Mouse (Mus musculus) heart, embryonic 11.5 days (tissue): ENCODE data around the gene Gm3233. TPM values are rescaled to one million over a fixed set of nuclear protein-coding genes. Genes with fewer than 3 reads are reported as not detected.
"Not testable (repeated sequence)": the region's sequence is repeated elsewhere in the genome, so short reads cannot be mapped to it uniquely, and the experiment has no call there.

Experiments used
- ATAC-seq: fragments of 200-750 bp; cut with Nextera tagmentation; replicated peaks from 2 replicates; pipeline ENCODE4 v1.8.0; 2017; ENCODE audit warnings: moderate library complexity; ENCODE audit not compliant: insufficient number of reproducible peaks, low FRiP score, low TSS enrichment
- H3K27ac ChIP-seq: fragments of 300-500 bp; sonication (generic); 2 replicates; pipeline ENCODE4 v1.5.1; 2014; ENCODE audit warnings: mild to moderate bottlenecking, low read depth, low read length
- H3K27me3 ChIP-seq: fragments of 300-500 bp; sonication (generic); 2 replicates; pipeline ENCODE4 v1.6.1; 2014; ENCODE audit warnings: mild to moderate bottlenecking, low read length, mixed read lengths; ENCODE audit not compliant: control insufficient read depth, insufficient read depth
- H3K36me3 ChIP-seq: fragments of 300-500 bp; sonication (generic); 2 replicates; pipeline ENCODE4 v1.6.1; 2014; ENCODE audit warnings: mild to moderate bottlenecking, low read length, moderate library complexity, mixed read lengths; ENCODE audit not compliant: control insufficient read depth, insufficient read depth
- H3K4me1 ChIP-seq: fragments of 300-500 bp; sonication (generic); 2 replicates; pipeline ENCODE4 v1.6.1; 2014; ENCODE audit warnings: low read length; ENCODE audit not compliant: control insufficient read depth, insufficient read depth
- H3K4me2 ChIP-seq: fragments of 300-500 bp; sonication (generic); 2 replicates; pipeline ENCODE4 v1.6.1; 2014; ENCODE audit warnings: mild to moderate bottlenecking, moderate library complexity
- H3K4me3 ChIP-seq: fragments of 300-500 bp; sonication (generic); 2 replicates; pipeline ENCODE4 v1.5.1; 2014; ENCODE audit warnings: low read depth, low read length
- H3K9ac ChIP-seq: fragments of 300-500 bp; sonication (generic); 2 replicates; pipeline ENCODE4 v1.6.1; 2014; ENCODE audit warnings: mild to moderate bottlenecking, low read depth, low read length, moderate library complexity
- H3K9me3 ChIP-seq: fragments of 300-500 bp; sonication (generic); replicated peaks from 2 replicates; pipeline ENCODE4 v1.6.1; 2016; ENCODE audit warnings: low read length; ENCODE audit not compliant: control insufficient read depth
- WGBS: fragments of 180-500 bp; shearing (Covaris S2); extraction: QIAGEN DNeasy Blood & Tissue Kit; methylation state at CpG from one replicate; pipeline ENCODE4 v1.1.7; 2014; ENCODE audit not compliant: insufficient replicate concordance; 5-methylcytosine and 5-hydroxymethylcytosine counted together
- polyA plus RNA-seq: library from polyadenylated mRNA; unstranded; fragments of >200 nt; fragmentation: Nextera tagmentation; extraction: Ambion mirVana; gene quantifications from 2 replicates; pipeline ENCODE4 v1.2.1, GENCODE M21; 2014

The Gm3233 gene
- polyA plus RNA-seq, result not detected in 2 replicates

DNA sequence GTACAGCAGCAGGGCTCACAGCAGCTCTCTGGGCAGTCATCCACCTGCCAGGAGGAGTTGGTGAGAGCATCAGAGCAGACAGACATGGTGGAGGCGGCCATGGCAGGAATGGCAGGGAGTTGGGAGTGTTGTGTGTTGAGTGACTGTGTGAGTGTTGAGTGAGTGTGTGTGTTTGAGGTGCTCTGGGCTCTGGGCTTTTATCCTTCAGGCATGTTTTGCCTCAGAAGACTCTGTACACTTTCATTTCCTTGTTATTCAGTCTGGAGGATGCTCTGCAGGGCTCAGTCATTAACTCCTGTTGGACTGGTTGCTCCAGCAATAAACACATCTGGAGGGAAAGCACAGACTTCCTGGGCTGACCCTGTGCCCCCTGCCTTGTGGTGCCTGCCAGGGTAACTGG lies at the start of gene Gm3233:
TSS of gene Gm3233 (minus strand) at position 101 of the 400 bp plus-strand sequence.
- H3K4me2 ChIP-seq, ATAC-seq, H3K4me1 ChIP-seq, H3K27me3 ChIP-seq, H3K4me3 ChIP-seq, H3K9me3 ChIP-seq, H3K27ac ChIP-seq, H3K9ac ChIP-seq, H3K36me3 ChIP-seq: not testable (repeated sequence)
- no CpG with 5 or more reads among the region's 1 CpGs for whole genome bisulfite sequencing

DNA sequence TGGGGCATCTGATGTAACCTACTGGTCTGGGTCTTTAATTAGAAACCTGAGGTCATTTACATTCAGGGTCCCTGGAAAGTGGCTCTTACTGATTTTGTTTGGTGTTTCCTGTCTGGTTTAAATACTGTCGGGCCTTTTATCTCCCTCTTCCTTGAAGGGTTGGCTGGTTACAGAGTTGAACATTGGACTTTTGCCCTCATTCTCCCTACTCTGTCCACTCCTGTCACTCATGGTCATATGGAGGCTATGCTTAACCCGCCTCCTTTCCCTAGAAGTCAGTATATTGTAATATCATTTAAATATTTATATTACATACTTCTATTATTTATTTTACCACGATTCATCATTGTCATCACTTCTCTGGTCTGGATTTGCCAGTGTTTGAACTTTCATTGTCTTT lies 44.6 kb upstream of the Gm3233 start:
- no peak overlapping the region for H3K4me3 ChIP-seq
- H3K27ac ChIP-seq, result no peak overlapping the region
- no peak for ATAC-seq
- 63% methylated on average over 3 of the region's 3 CpGs for WGBS
- no peaks in the 10 kb centered on the region for H3K9me3 ChIP-seq
- H3K4me1 ChIP-seq, result no peaks in the 10 kb centered on the region
- H3K27me3 ChIP-seq, result no peaks in the 10 kb centered on the region
- H3K9ac ChIP-seq, result no peak overlapping the region
- no peaks in the 10 kb centered on the region for H3K36me3 ChIP-seq
- no peak overlapping the region for H3K4me2 ChIP-seq

DNA sequence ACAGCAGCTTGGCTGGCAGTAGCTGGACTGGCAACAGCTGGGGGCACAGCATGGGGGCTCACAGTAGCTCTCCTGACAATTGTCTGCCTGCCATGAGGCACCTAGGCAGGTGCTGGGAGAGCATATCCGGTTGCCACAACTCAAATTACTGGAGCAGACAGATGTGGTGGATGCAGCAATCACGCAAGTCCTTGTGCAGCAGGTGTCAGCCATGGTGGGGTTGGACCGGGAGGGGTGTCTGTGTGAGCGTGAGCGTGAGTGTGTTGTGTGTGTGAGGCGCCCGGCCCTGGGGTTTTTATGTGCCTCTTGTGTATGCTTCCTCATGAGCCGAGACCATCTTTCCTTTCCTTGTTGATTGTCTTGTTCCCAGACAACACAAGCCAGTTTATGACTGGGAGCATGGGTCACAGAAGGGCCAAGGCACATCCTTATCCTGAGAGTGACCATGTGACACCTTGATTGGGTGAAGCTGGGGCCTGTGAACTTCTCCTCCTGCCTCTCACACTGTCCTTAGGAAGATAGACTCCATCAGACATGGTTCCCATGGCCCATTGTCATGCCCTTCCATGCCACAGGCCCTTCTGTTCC lies 39.5 kb upstream of the Gm3233 start, which contains the start of gene Gm19668:
TSS of gene Gm19668 (minus strand) at position 213 of the 588 bp plus-strand sequence.
- 49% methylated on average over 8 of the region's 8 CpGs for WGBS
- Histone ChIP-seq H3K27me3 (no peaks in the 10 kb centered on the region), H3K36me3 (no peaks in the 10 kb centered on the region), H3K27ac (no peak within 1 kb of the TSS), H3K4me2 (no peak within 1 kb of the TSS), H3K9ac (no peak within 1 kb of the TSS), H3K4me3 (no peak within 1 kb of the TSS), H3K4me1 (peaks cover 10% of the 10 kb centered on the region), H3K9me3 (no peaks in the 10 kb centered on the region)
- ATAC-seq, result no peak

DNA sequence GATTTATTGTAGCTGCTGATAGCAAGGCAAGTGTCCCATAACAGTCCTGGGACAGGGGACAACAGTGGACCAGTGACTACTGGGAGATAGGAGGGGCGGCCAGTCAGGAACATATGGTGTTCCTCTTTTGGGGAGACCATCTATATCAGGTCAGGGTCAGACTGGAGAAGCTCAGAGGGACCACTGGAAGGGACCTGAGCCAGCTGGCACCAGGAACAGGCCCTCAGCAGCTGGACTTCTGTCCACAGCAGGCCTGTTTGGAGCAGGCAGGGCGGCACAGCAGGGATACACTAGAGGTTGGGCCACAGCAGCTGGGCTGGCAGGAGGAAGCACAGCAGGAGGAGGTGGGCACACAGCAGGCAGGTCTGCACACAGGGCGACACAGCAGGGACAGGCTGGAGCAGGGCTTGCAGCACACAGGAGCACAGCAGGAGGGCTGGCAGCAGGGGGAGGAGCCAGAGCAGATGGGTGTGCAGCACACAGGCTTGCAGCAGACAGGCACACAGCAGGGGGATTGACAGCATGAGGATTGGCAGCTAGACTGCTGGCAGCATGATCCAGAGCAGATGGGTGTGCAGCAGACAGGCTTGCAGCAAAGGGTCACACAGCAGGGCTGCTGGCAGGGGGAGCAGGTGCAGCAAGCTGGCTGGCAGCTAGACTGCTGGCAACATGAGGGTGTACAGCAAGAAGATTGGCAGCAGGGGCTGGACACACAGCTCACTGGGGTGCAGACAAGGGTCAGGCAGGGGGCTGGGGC lies 38.9 kb upstream of the Gm3233 start:
- not testable (repeated sequence) for H3K27ac ChIP-seq, ATAC-seq
- WGBS, result 24% methylated on average over 3 of the region's 3 CpGs

DNA sequence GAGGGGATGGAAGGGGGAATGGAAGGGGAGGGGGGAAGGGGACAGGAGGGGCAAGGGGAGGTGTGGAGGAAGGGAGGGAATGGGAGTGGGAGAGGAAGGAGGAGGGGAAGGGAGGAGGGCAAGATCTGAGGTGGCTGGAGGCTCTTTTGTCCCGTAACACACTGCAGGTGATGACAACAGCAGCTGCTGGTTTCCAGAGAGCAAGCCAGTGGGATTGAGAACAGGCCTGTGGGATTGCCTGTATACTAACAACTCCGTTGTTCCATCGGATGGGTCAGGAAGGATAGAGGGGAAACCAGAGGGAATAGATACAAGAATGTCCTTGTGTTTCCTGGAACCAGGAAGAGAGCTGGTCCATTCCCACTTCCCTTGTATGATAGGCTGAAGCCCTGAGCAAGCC lies 38.2 kb upstream of the Gm3233 start:
- no peak for ATAC-seq
- no peaks in the 10 kb centered on the region for H3K9me3 ChIP-seq
- no peak overlapping the region for H3K27ac ChIP-seq
- H3K4me3 ChIP-seq, result no peak overlapping the region
- no peaks in the 10 kb centered on the region for H3K36me3 ChIP-seq
- no peak overlapping the region for H3K9ac ChIP-seq
- no peak overlapping the region for H3K4me2 ChIP-seq
- no peaks in the 10 kb centered on the region for H3K27me3 ChIP-seq
- WGBS, result 9% methylated on average over 3 of the region's 3 CpGs
- peaks cover 10% of the 10 kb centered on the region for H3K4me1 ChIP-seq

More for the DNA sequence above, 38.9 kb upstream of the Gm3233 start:
- H3K27me3 ChIP-seq, H3K36me3 ChIP-seq, H3K4me3 ChIP-seq, H3K9me3 ChIP-seq, H3K4me2 ChIP-seq, H3K9ac ChIP-seq: not testable (repeated sequence)
- H3K4me1 ChIP-seq, result peaks cover 10% of the 10 kb centered on the region

DNA sequence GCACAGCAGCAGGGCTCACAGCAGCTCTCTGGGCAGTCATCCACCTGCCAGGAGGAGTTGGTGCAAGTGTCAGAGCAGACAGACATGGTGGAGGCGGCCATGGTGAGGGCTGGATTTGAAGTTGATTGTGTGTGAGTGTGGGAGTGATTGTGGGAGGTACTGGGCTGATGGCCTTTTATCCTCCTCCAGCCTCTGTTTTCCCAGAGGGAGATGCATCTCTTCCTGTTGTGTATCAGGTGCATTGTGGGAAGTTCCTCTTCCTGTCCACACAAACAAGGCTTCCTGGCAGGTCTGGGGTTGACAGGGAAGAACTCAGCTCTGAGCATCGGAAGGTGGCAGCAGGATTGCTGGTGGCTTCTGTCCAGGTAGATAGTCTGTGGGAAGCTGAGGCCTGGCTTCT lies 35.5 kb upstream of the Gm3233 start, which contains the start of gene Gm9639:
TSS of gene Gm9639 (minus strand) at position 101 of the 400 bp plus-strand sequence.
- no peaks in the 10 kb centered on the region for H3K27me3 ChIP-seq
- peaks cover 10% of the 10 kb centered on the region for H3K4me1 ChIP-seq
- H3K4me3 ChIP-seq, result no peak within 1 kb of the TSS
- no peaks in the 10 kb centered on the region for H3K9me3 ChIP-seq
- H3K27ac ChIP-seq, result no peak within 1 kb of the TSS
- no peak within 1 kb of the TSS for H3K4me2 ChIP-seq
- WGBS, result 43% methylated on average over 2 of the region's 2 CpGs
- H3K36me3 ChIP-seq, result no peaks in the 10 kb centered on the region
- no peak within 1 kb of the TSS for H3K9ac ChIP-seq
- ATAC-seq, result no peak

DNA sequence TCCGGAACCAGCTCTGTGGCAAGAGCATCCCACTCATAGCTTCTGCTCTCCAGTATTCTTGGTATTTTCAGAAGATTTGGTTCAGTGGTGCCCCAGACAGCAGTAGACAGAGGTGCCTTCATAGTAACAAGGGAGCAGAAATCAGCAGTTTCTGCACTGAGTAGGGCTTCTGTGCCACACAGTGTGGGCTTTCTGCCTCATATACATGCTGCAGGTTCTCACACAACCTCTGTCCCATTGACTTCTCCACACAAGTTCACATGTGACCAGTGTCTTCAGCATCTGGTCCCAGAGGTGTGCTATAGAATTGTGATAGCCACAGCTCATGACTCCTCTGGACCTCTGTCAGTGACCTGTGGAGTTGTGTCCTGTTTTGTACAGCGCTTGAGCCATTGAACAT lies 29.1 kb upstream of the Gm3233 start:
- ATAC-seq, result no peak
- Histone ChIP-seq H3K9me3 (no peaks in the 10 kb centered on the region), H3K9ac (no peak overlapping the region), H3K27me3 (no peaks in the 10 kb centered on the region), H3K4me3 (no peak overlapping the region), H3K36me3 (no peaks in the 10 kb centered on the region), H3K4me2 (no peak overlapping the region), H3K4me1 (no peaks in the 10 kb centered on the region), H3K27ac (no peak overlapping the region)
- 72% methylated on average over 2 of the region's 2 CpGs for WGBS

DNA sequence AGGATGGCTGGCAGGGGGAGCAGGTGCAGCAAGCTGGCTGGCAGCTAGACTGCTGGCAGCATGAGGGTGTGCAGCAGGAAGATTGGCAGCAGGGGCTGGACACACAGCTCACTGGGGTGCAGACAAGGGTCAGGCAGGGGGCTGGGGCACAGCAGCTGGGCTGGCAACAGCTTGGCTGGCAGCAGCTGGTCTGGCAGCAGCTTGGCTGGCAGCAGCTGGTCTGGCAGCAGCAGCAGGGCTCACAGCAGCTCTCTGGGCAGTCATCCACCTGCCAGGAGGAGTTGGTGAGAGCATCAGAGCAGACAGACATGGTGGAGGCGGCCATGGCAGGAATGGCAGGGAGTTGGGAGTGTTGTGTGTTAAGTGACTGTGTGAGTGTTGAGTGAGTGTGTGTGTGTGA lies 28.4 kb upstream of the Gm3233 start, which contains the start of gene Gm7137:
TSS of gene Gm7137 (minus strand) at position 325 of the 400 bp plus-strand sequence.
- H3K9ac ChIP-seq, H3K4me1 ChIP-seq, H3K27ac ChIP-seq, H3K4me3 ChIP-seq, H3K27me3 ChIP-seq, H3K36me3 ChIP-seq, H3K9me3 ChIP-seq, ATAC-seq, H3K4me2 ChIP-seq: not testable (repeated sequence)
- no CpG with 5 or more reads among the region's 1 CpGs for WGBS
